Mouse (Mus musculus) bone marrow, adult 2 months (tissue): ENCODE results near the gene Vwce.

Experiments
- CTCF ChIP-seq: fragments of 200-500 bp; IDR thresholded peaks from 2 replicates; pipeline ENCODE4 v1.5.1; 2011; ENCODE audit warnings: low read length, control low read depth; ENCODE audit not compliant: control insufficient read depth, insufficient read depth
- POLR2A ChIP-seq: fragments of 200-500 bp; IDR thresholded peaks from 2 replicates; pipeline ENCODE4 v1.6.1; 2011; ENCODE audit warnings: low read depth, mild to moderate bottlenecking, control low read depth, low read length, borderline replicate concordance; ENCODE audit not compliant: control insufficient read depth

DNA sequence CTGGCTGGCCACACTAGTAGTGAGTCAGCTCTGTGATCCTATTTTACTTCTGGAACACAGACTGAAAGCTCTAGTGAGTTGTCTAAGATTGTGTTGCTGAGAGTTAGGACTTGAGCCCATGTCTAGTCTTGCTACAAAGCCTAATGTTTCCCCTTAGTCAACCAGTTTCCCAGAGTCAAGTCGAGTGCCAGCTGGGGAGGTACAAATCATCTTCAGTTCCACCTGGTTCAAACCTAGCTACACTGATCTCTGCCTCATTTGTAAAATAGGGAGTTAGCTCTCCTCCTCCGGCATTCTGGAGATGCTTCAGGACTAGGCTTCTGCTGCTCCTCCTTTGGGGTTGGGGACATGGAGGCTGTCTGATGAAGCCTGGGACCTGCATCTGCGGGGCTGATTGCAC is 29.5 kb upstream of the Vwce start:
- no peak for TF ChIP-seq POLR2A
- TF ChIP-seq CTCF: no peak
